Mouse (Mus musculus) ES-Bruce4 (cell line): Measurements from ENCODE around the gene Cdhr4. TPM values are rescaled to one million over a fixed set of nuclear protein-coding genes. Genes with fewer than 3 reads are reported as not detected.

Experiments used
- H3K27ac ChIP-seq: 2 replicates; pipeline ENCODE4 v1.5.1; 2012; ENCODE audit warnings: low read length, inconsistent platforms; ENCODE audit not compliant: insufficient read depth
- H3K27me3 ChIP-seq: 2 replicates; pipeline ENCODE4 v1.6.1; 2012; ENCODE audit warnings: mild to moderate bottlenecking, low read length, inconsistent platforms; ENCODE audit not compliant: control insufficient read depth, poor library complexity, insufficient read depth, severe bottlenecking
- H3K36me3 ChIP-seq: 2 replicates; pipeline ENCODE4 v1.6.1; 2012; ENCODE audit warnings: inconsistent platforms, mild to moderate bottlenecking, low read length, moderate library complexity; ENCODE audit not compliant: control insufficient read depth, poor library complexity, insufficient read depth, severe bottlenecking
- H3K4me1 ChIP-seq: one replicate; pipeline ENCODE4 v1.8.1; 2011; ENCODE audit warnings: low read length; ENCODE audit not compliant: control insufficient read depth, insufficient read depth
- H3K4me3 ChIP-seq: 2 replicates; pipeline ENCODE4 v1.5.1; 2011; ENCODE audit warnings: low read depth, mild to moderate bottlenecking, low read length
- H3K9ac ChIP-seq: 2 replicates; pipeline ENCODE4 v1.6.1; 2012; ENCODE audit warnings: low read depth, mild to moderate bottlenecking, inconsistent platforms; ENCODE audit not compliant: poor library complexity, severe bottlenecking
- H3K9me3 ChIP-seq: replicated peaks from 2 replicates; pipeline ENCODE4 v1.6.1; 2012; ENCODE audit warnings: mild to moderate bottlenecking, low read length, inconsistent platforms; ENCODE audit not compliant: control insufficient read depth, poor library complexity, insufficient read depth, severe bottlenecking
- CTCF ChIP-seq: IDR thresholded peaks from one replicate; pipeline ENCODE4 v1.8.1; 2011; ENCODE audit warnings: low read depth, low read length
- EP300 ChIP-seq: IDR thresholded peaks from 2 replicates; pipeline ENCODE4 v1.6.1; 2011; ENCODE audit warnings: low read depth, low read length; ENCODE audit not compliant: insufficient read depth
- POLR2A ChIP-seq: IDR thresholded peaks from one replicate; pipeline ENCODE4 v1.8.1; 2011; ENCODE audit warnings: low read length; ENCODE audit not compliant: insufficient read depth
- polyA plus RNA-seq: library from polyadenylated mRNA; stranded (reverse); fragments of >200 nt; gene quantifications from 2 replicates; pipeline ENCODE4 v1.2.4, GENCODE M21; 2011; ENCODE audit warnings: low read depth; ENCODE audit not compliant: missing spikeins, insufficient read depth, insufficient read length

Gene Cdhr4
- polyA plus RNA-seq, 1 experiment, result not detected

GRCm38 (mm10) chr9:107981684-107982605 lies 10.4 kb upstream of the Cdhr4 start:
- H3K4me3 ChIP-seq, result no peak overlapping the region
- no peaks in the 10 kb centered on the region for H3K4me1 ChIP-seq
- H3K9ac ChIP-seq, result no peak overlapping the region
- no peaks in the 10 kb centered on the region for H3K9me3 ChIP-seq
- H3K36me3 ChIP-seq, result no peaks in the 10 kb centered on the region
- H3K27me3 ChIP-seq, result no peaks in the 10 kb centered on the region
- no peak overlapping the region for H3K27ac ChIP-seq
- no peak for TF ChIP-seq POLR2A
- TF ChIP-seq EP300, result no peak
- no peak for TF ChIP-seq CTCF

GRCm38 (mm10) chr9:107982681-107983346 lies 9.5 kb upstream of the Cdhr4 start, which contains the start of gene Gm20661:
Gm20661 (plus strand) TSS chr9:107983058.
- Histone ChIP-seq H3K36me3 (no peaks in the 10 kb centered on the region), H3K27ac (no peak within 1 kb of the TSS), H3K27me3 (no peaks in the 10 kb centered on the region), H3K9me3 (no peaks in the 10 kb centered on the region), H3K9ac (no peak within 1 kb of the TSS), H3K4me3 (peak within 1 kb of the TSS; percentile 20; the same call in 1 of the 2 replicates), H3K4me1 (no peaks in the 10 kb centered on the region)
- TF ChIP-seq EP300 (no peak), CTCF (no peak), POLR2A (no peak)

- no peak for TF ChIP-seq POLR2A
- no peak for TF ChIP-seq EP300
- TF ChIP-seq CTCF, result no peak
Measured at GRCm38 (mm10) chr9:107983421-107983890, 8.8 kb upstream of the Cdhr4 start.

GRCm38 (mm10) chr9:107984052-107984753 lies 8.1 kb upstream of the Cdhr4 start:
- Histone ChIP-seq H3K36me3 (no peaks in the 10 kb centered on the region), H3K4me3 (no peak overlapping the region), H3K9me3 (no peaks in the 10 kb centered on the region), H3K9ac (no peak overlapping the region), H3K27ac (no peak overlapping the region), H3K27me3 (no peaks in the 10 kb centered on the region), H3K4me1 (no peaks in the 10 kb centered on the region)
- TF ChIP-seq CTCF, result no peak
- TF ChIP-seq POLR2A, result no peak
- TF ChIP-seq EP300, result no peak

More at GRCm38 (mm10) chr9:107983421-107983890, 8.8 kb upstream of the Cdhr4 start:
- no peak overlapping the region for H3K27ac ChIP-seq
- no peaks in the 10 kb centered on the region for H3K9me3 ChIP-seq
- no peaks in the 10 kb centered on the region for H3K4me1 ChIP-seq
- H3K27me3 ChIP-seq, result no peaks in the 10 kb centered on the region
- no peak overlapping the region for H3K9ac ChIP-seq
- H3K4me3 ChIP-seq, result no peak overlapping the region
- no peaks in the 10 kb centered on the region for H3K36me3 ChIP-seq

- H3K4me3 ChIP-seq, result peak overlapping the region; percentile 71
Measured at GRCm38 (mm10) chr9:107984754-107985055, 7.6 kb upstream of the Cdhr4 start.

More at GRCm38 (mm10) chr9:107984754-107985055, 7.6 kb upstream of the Cdhr4 start:
- H3K9ac ChIP-seq, result no peak overlapping the region
- H3K9me3 ChIP-seq, result no peaks in the 10 kb centered on the region
- H3K4me1 ChIP-seq, result no peaks in the 10 kb centered on the region
- H3K27me3 ChIP-seq, result no peaks in the 10 kb centered on the region
- TF ChIP-seq EP300 (no peak), CTCF (no peak), POLR2A (no peak)
- no peak overlapping the region for H3K27ac ChIP-seq
- no peaks in the 10 kb centered on the region for H3K36me3 ChIP-seq
